Mouse (Mus musculus) adrenal gland, adult (tissue): Measurements from ENCODE around the gene Foxp1.

Experiments
- DNase-seq, 2 experiments: peaks; one replicate each; pipeline ENCODE4 v3.0.0; 2022 to 2023; ENCODE audit warnings: low spot score in 1 of 2; ENCODE audit not compliant: inconsistent age in 2 of 2

Foxp1 gene

GRCm38 (mm10) chr6:99004255-99004997 lies 518.1 kb downstream of the Foxp1 start:
- DNase-seq = no peak

- DNase-seq = no peak
Observed at GRCm38 (mm10) chr6:99003108-99003709, 519.3 kb downstream of the Foxp1 start.

- DNase-seq = no peak
Observed at GRCm38 (mm10) chr6:99001637-99002036, 520.9 kb downstream of the Foxp1 start.

- DNase-seq = no peak
Observed at GRCm38 (mm10) chr6:98998971-98999932, 523.3 kb downstream of the Foxp1 start.

GRCm38 (mm10) chr6:98997742-98998141 lies 524.8 kb downstream of the Foxp1 start:
- DNase-seq = peak; percentile 59 to 85

GRCm38 (mm10) chr6:98996822-98997221 lies 525.7 kb downstream of the Foxp1 start:
- DNase-seq = no peak

GRCm38 (mm10) chr6:98996346-98996745 lies 526.2 kb downstream of the Foxp1 start:
- DNase-seq = no peak

GRCm38 (mm10) chr6:98995681-98996080 lies 526.8 kb downstream of the Foxp1 start:
- no peak for DNase-seq

- DNase-seq = no peak
Observed at GRCm38 (mm10) chr6:98994902-98995301, 527.6 kb downstream of the Foxp1 start.

- no peak for DNase-seq
Observed at GRCm38 (mm10) chr6:98994104-98994787, 528.3 kb downstream of the Foxp1 start.

GRCm38 (mm10) chr6:98993231-98993630 lies 529.3 kb downstream of the Foxp1 start:
- peak in 1 of 2 experiments; percentile 51 for DNase-seq

GRCm38 (mm10) chr6:98992772-98993147 lies 529.8 kb downstream of the Foxp1 start:
- peak; percentile 72 for DNase-seq

- no peak for DNase-seq
Observed at GRCm38 (mm10) chr6:98991900-98992771, 530.4 kb downstream of the Foxp1 start.

- DNase-seq = no peak
Observed at GRCm38 (mm10) chr6:98987533-98988169, 534.9 kb downstream of the Foxp1 start.

- no peak for DNase-seq
Observed at GRCm38 (mm10) chr6:98985452-98985851, 537.1 kb downstream of the Foxp1 start.

GRCm38 (mm10) chr6:98984626-98985025 lies 537.9 kb downstream of the Foxp1 start:
- no peak for DNase-seq

- no peak for DNase-seq
Observed at GRCm38 (mm10) chr6:98984026-98984425, 538.5 kb downstream of the Foxp1 start.

- DNase-seq = no peak
Observed at GRCm38 (mm10) chr6:98983311-98983838, 539.1 kb downstream of the Foxp1 start.

GRCm38 (mm10) chr6:98981265-98981664 lies 541.3 kb downstream of the Foxp1 start:
- DNase-seq = no peak
